Mouse (Mus musculus) mammary gland, adult 2 months (tissue): ENCODE results near the gene Olfr5. TPM values are rescaled to one million over a fixed set of nuclear protein-coding genes. Genes with fewer than 3 reads are reported as not detected.

Experiments used
- polyA plus RNA-seq: library from polyadenylated mRNA; depleted of rRNA; stranded (reverse); fragments of >200 nt; gene quantifications from 2 replicates; pipeline ENCODE4 v1.2.3, GENCODE M21; 2012; ENCODE audit warnings: low replicate concordance; rRNA removed

The Olfr5 gene
- not detected in 2 replicates for polyA plus RNA-seq

GRCm38 (mm10) chr7:6486841-6487240 lies at the start of gene Olfr5:
Gene Olfr5 (minus strand): TSS chr7:6486941.

DNA sequence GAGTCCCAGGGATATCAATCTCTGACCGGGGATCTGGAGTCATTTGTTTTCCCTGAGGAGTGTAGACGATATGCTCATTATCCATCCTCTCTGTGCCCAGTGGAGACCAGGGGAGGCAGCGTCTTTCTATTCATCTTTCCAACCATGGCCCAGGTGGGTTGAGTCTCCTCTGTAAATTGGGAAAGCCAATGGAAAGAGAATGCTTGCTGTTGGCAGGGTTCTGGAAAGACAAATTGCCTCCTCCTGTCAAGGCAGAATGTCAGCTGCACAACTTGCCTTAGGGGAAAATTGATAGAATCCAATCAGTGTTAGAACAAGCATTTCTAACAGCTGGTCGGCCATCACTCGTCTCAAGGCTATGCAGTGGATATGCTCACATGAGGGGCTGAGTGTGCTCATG lies 36.1 kb upstream of the Olfr5 start, which contains the start of gene Olfr1349:
TSS of gene Olfr1349 (minus strand) at position 101 of the 400 bp plus-strand sequence.

GRCm38 (mm10) chr7:6508648-6509047 lies 21.9 kb upstream of the Olfr5 start, which contains the start of gene Olfr1348:
Gene Olfr1348 (minus strand): TSS chr7:6508748.

GRCm38 (mm10) chr7:6499655-6500054 lies 12.9 kb upstream of the Olfr5 start, which contains the start of gene Olfr1347:
Gene Olfr1347 (minus strand): TSS chr7:6499755.

GRCm38 (mm10) chr7:6466951-6467350 lies 19.8 kb downstream of the Olfr5 start, which contains the start of gene Olfr1346:
Gene Olfr1346 (plus strand): TSS chr7:6467101.

DNA sequence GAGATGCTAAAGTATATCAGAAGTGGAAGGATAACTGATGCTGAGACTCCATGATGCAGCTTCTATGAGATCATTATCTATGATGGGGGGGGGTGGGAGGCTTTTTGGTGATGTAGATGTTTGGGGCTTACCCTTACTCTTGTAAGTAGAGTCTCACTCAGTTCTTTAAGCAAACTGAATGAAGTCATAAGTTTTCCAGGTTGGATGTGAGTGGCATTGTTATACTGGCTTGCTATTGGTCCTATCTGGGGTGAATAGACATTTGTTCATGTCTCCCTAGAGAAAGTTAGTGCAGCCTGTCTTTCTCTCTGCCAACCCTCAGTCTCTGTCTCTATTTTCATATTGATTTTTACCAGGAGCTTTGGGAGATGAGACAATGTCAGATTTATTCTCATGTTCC lies 30.9 kb downstream of the Olfr5 start, which contains the start of gene Olfr1336:
TSS of gene Olfr1336 (plus strand) at position 301 of the 400 bp plus-strand sequence.

GRCm38 (mm10) chr7:6438388-6438787 lies 48.4 kb downstream of the Olfr5 start, which contains the start of gene Olfr1344:
Gene Olfr1344 (plus strand): TSS chr7:6438688.

Other genes starting within 250 kb of the Olfr5 start
- not detected in 2 replicates for gene Epp13, start 234.2 kb downstream of the Olfr5 start, polyA plus RNA-seq
- 0.70 and 1.7 TPM in 2 replicates for gene Zfp667, start 200.4 kb downstream of the Olfr5 start, polyA plus RNA-seq
- 0.47 and 0.98 TPM in 2 replicates for gene Zfp583, start 155.7 kb downstream of the Olfr5 start, polyA plus RNA-seq
- 0.10 TPM in 1 of 2 replicates, not detected in the other for gene Gm3854, start 143.2 kb downstream of the Olfr5 start, polyA plus RNA-seq
- gene Zfp78, start 123.7 kb downstream of the Olfr5 start, polyA plus RNA-seq, result 0.35 and 1.9 TPM in 2 replicates
- gene Zfp28, start 103.6 kb downstream of the Olfr5 start, polyA plus RNA-seq, result 2.7 and 4.7 TPM in 2 replicates
- gene Smim17, start 88.2 kb downstream of the Olfr5 start, polyA plus RNA-seq, result not detected in 2 replicates
- gene Gm20715, start 76.7 kb downstream of the Olfr5 start, polyA plus RNA-seq, result 0.03 TPM in 1 of 2 replicates, not detected in the other
- gene Olfr1344, start 48.3 kb downstream of the Olfr5 start, polyA plus RNA-seq, result 0.67 TPM in 1 of 2 replicates, not detected in the other
- gene Olfr1336, start 30.8 kb downstream of the Olfr5 start, polyA plus RNA-seq, result not detected in 2 replicates
- gene Olfr1346, start 19.8 kb downstream of the Olfr5 start, polyA plus RNA-seq, result not detected in 2 replicates
- not detected in 2 replicates for gene Olfr1347, start 12.8 kb upstream of the Olfr5 start, polyA plus RNA-seq
- not detected in 2 replicates for gene Olfr1348, start 21.8 kb upstream of the Olfr5 start, polyA plus RNA-seq
- not detected in 2 replicates for gene Olfr1349, start 36.0 kb upstream of the Olfr5 start, polyA plus RNA-seq
- not detected in 2 replicates for gene Olfr1350, start 77.9 kb upstream of the Olfr5 start, polyA plus RNA-seq
- 1.8 and 5.4 TPM in 2 replicates for gene Zim1, start 209.5 kb upstream of the Olfr5 start, polyA plus RNA-seq
- gene Peg3, start 243.5 kb upstream of the Olfr5 start, polyA plus RNA-seq, result 7.1 and 18.8 TPM in 2 replicates
- 0.13 and 0.23 TPM in 2 replicates for gene Usp29, start 243.6 kb upstream of the Olfr5 start, polyA plus RNA-seq